Mouse (Mus musculus) lung, postnatal 14 days (tissue): Measurements from ENCODE around the gene Aen.

Experiments used
- DNase-seq: peaks from one replicate; pipeline ENCODE4 v3.0.0; 2021

The Aen gene

DNA sequence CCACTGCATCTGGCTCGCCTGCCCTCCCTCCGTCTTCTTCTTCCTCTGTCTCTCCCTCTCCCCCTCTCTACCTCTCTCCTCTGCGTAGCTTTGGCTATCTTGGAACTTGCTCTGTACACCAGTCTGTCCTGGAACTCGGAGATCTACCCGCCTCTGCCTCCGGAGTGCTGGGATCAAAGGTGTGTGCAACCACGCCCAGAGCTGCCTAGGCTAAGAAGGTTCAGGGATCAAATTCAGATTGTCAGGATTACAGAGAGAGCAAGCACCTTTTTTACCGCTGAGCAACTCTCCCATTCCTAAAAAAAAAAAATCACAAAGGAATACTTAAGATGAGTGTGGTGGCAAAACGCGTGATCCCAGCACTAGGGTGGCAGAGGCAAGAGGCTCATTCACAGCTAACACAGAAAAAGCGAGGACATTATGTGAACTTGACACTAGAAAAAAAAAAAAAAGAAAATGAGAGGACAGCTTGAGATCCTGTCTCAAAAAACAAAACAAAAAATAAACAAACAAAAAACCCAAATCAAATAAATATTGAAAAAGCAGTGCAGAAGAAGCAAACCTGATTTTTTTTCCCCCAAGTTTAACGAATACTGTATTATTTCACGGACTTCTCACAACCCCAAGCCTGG is 517 bp upstream of the Aen start:
- no peak for DNase-seq

DNA sequence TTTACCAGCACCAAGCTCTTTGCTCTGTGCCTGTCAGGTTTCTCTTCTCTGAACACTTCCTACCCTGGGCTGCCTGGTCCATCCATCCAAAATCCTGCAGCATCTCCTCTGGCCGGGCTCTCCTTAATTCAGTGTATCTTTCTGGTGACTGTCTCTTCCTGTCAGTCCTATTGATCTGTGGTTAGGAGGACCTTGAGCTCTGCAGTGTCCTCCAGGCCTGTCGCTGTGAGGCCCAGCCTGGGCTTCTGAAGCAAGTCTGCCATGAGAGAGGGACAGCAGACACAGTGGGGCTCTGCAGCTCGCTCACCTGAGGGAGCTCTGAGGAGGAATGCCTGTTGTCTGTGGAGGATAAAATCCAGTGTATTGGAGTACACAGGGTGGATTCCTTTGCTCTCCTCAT is 1.9 kb downstream of the Aen start:
- no peak for DNase-seq

- DNase-seq, result peak; percentile 40
Measured at GRCm38 (mm10) chr7:78903174-78903870, 7.7 kb downstream of the Aen start.

GRCm38 (mm10) chr7:78904175-78904574 is 8.5 kb downstream of the Aen start:
- no peak for DNase-seq

- no peak for DNase-seq
Measured at GRCm38 (mm10) chr7:78909026-78909425, 13.4 kb downstream of the Aen start.

DNA sequence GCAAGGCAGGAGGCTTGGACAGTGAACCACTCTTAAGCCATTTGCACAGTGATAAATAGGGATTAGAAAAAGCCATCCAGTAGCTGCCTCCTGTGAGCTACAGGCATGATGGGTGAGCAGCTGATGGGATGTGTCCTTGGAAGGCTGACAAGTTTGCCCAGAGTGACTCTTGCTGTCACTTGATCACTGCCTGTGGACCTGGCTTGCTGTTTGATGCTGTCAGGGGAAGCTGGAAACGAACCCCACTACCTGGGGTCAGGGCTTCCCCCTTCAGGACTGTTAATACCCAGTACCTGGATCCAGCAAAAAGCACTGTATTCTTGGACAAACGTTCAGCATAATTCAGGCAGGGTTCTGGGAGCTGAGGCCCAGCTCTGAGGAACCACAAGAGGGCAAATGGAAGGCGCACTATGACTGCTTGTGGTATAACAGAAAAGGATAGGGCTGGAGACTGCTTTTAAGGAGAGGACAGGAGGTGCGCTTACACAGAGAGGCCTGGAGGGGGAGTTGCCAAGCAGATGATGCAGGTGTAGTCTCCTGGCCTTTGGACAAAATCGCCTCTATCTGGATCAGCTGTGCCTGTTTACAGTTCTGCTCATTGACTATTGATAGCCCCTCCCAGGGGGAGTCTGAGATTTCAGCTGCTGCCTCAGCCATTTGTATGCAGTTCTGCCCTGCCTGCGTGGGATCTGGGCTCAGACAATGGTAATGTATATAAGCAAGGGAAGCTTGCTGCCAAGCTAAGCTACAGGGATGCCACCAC is 14.9 kb downstream of the Aen start:
- no peak for DNase-seq

- no peak for DNase-seq
Measured at GRCm38 (mm10) chr7:78911209-78911608, 15.6 kb downstream of the Aen start.

DNA sequence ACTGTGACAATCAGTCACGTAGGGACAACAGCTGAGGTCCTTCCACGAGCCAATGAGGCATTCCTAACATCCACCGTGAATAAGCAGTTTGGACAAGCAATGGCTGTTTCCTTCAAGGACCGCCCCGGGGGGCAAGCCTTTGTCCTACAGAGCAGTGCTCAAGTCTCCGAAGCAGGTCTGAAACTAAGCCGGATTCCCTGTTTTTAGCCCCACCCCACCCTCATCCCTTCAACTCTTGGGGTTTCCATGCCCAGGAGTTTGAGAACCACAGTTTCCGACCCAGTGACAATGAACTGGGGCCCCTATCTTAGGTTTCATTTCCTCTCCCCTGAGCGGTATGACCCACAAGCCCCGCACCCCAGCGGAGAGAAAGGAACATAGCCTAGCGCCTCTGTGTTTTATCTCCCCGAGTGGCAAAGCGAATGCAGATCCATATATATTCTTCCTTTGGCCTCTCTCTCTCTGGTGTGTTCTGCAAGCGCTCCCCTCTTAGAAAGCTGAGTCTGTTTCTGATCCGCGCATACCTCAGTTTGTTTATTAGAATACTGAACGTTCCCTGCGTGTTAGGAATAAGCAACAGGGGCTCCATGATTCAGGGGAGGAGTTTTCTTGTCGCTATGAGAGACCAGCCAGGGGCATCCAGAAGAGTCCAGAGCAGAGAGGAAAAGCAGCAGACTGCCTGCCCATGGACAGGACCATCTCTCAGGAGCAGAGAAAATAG is 16.8 kb downstream of the Aen start:
- DNase-seq, result peak; percentile 36

DNA sequence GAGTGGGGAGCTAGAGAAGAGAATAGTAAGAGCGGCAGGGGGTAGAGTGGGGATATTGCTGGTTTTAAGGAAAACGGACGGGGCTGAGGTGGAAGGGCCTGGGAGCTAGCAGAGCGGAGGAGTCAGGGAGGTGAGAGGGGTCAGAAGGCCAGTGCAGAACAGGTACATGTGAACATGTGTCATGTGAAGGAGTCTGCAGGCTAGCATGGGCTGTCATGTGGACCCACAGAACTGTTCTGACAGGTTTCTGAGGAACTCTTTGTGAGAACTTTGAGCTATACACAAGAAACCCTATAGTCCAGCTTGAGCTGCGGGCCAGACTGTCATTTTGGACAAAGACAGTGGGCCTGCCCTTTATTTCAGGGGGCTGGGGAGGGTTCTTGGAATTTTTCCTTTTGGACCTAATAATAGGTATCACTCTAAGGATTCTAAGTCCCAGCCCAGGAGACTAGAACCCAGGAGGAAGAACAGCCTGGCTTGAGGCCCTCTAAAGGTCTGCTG is 17.4 kb downstream of the Aen start, which contains the start of gene Isg20:
Isg20 (plus strand) TSS at position 451 of the 501 bp plus-strand sequence.
- DNase-seq, result no peak

- peak; percentile 87 for DNase-seq
Measured at GRCm38 (mm10) chr7:78913649-78914544, 18.2 kb downstream of the Aen start.

- no peak for DNase-seq
Measured at GRCm38 (mm10) chr7:78914545-78914845, 18.8 kb downstream of the Aen start.

- DNase-seq, result no peak
Measured at GRCm38 (mm10) chr7:78914896-78915510, 19.3 kb downstream of the Aen start.

- DNase-seq, result no peak
Measured at GRCm38 (mm10) chr7:78918686-78919085, 23.0 kb downstream of the Aen start.

DNA sequence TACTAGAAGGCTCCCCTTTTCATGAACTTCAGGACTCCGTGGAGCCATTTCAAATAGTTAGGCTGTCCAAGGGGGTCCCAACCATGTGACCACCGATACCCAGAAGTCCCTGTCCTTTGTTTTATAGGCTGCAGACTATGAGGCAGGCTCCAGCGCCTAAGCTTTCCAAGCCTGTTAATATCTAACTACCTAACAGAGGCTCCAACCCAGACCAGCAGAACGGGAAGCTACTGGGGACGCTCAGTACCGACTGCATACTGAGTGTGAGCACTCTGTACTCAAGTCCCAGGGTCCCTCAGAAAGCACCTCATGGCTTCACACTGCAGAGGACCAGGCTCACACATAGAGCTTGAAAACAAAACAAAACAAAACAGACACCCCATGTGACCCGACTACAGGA is 26.9 kb downstream of the Aen start:
- no peak for DNase-seq

GRCm38 (mm10) chr7:78924300-78924699 is 28.6 kb downstream of the Aen start:
- peak; percentile 83 for DNase-seq

GRCm38 (mm10) chr7:78924796-78925195 is 29.1 kb downstream of the Aen start:
- DNase-seq, result no peak

- DNase-seq, result no peak
Measured at GRCm38 (mm10) chr7:78925680-78926079, 30.0 kb downstream of the Aen start.

- no peak for DNase-seq
Measured at GRCm38 (mm10) chr7:78926156-78926555, 30.5 kb downstream of the Aen start.

DNA sequence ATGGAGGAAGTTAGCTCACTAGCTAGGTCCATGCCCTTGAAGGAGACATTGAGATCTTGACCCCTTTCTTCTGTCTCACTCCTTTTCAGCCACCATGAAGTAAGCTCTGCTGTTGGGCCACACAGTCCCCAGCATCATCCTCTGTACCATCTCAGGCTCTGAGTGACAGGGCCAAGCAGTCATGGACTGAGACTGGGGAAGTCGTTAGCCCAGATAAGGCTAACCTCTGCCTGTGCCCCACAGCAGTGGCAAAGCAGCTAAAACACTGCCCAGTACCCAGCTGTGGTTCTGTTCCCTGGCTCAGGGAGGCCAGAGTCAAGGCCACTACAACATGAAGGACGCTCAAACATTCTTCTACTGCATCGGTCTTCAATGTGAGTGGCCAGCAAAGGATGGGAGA is 31.6 kb downstream of the Aen start:
- DNase-seq, result no peak

DNA sequence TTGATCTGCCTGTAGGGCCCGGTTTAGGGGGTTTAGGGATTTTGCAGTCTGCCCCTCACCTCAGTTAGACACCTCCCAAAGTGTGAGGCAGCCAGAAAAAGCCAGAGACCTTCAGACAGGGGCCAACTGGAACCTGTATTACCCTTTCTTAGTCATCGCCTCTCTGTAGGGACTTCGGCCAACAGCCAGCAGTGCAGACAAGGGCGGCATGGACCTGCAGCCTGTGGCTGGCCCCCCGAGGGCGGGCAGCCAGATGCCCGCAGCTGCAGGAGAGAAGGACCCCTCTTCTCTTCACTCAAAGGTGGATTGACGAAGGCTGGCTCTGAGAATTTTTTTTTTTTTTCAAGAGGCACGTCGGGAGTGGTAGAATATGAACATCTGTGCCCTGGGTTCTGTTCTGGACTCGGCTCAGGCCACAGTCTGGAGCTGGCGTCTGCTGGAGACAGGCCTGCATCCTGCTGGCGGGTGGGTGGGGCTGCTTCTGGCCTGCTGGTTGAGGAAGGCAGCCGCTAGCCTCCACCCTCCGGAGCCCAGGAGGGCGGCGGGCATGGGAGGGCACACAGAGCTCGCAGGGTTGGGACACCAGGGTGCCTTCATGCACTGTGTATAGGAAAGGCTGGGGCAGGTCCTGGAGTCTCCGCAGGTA is 43.4 kb downstream of the Aen start:
- DNase-seq, result no peak

- no peak for DNase-seq
Measured at GRCm38 (mm10) chr7:78940971-78941370, 45.3 kb downstream of the Aen start.
